Mouse (Mus musculus) small intestine, adult 2 months (tissue): ENCODE data around the gene Aspn. TPM values are rescaled to one million over a fixed set of nuclear protein-coding genes. Genes with fewer than 3 reads are reported as not detected.
"Not testable (repeated sequence)": the region's sequence is repeated elsewhere in the genome, so short reads cannot be mapped to it uniquely, and the experiment has no call there.

Experiments used
- H3K27ac ChIP-seq: fragments of 200-500 bp; 2 replicates; pipeline ENCODE4 v1.5.1; 2012; ENCODE audit warnings: low read depth, low read length, control low read depth, inconsistent platforms; ENCODE audit not compliant: insufficient read depth
- H3K27me3 ChIP-seq: fragments of 200-500 bp; 2 replicates; pipeline ENCODE4 v1.6.1; 2012; ENCODE audit warnings: mild to moderate bottlenecking, moderate library complexity, low read length, inconsistent platforms; ENCODE audit not compliant: control insufficient read depth, insufficient read depth
- H3K36me3 ChIP-seq: fragments of 200-500 bp; 2 replicates; pipeline ENCODE4 v1.6.1; 2012; ENCODE audit warnings: mild to moderate bottlenecking, low read length, control low read depth, inconsistent platforms; ENCODE audit not compliant: control insufficient read depth, insufficient read depth
- H3K4me1 ChIP-seq: fragments of 200-500 bp; 2 replicates; pipeline ENCODE4 v1.6.1; 2012; ENCODE audit warnings: low read length, inconsistent platforms, mixed read lengths; ENCODE audit not compliant: control insufficient read depth, insufficient read depth, insufficient read length
- H3K4me3 ChIP-seq: fragments of 200-500 bp; 2 replicates; pipeline ENCODE4 v1.5.1; 2012; ENCODE audit warnings: low read depth, mild to moderate bottlenecking, control low read depth, inconsistent platforms, low read length, moderate library complexity
- CTCF ChIP-seq: fragments of 200-500 bp; IDR thresholded peaks from 2 replicates; pipeline ENCODE4 v1.5.1; 2012; ENCODE audit warnings: low read depth, mild to moderate bottlenecking, control low read depth, inconsistent platforms, low read length, moderate library complexity, mixed read lengths; ENCODE audit not compliant: insufficient replicate concordance, insufficient read length; ENCODE audit errors: extremely low read depth
- POLR2A ChIP-seq: fragments of 200-500 bp; IDR thresholded peaks from 2 replicates; pipeline ENCODE4 v1.6.1; 2012; ENCODE audit warnings: low read depth, mild to moderate bottlenecking, control low read depth, inconsistent platforms, low read length, moderate library complexity
- WGBS: fragments of 180-500 bp; shearing (Covaris S2); methylation state at CpG from one replicate; pipeline ENCODE4 v1.1.7; 2018; 5-methylcytosine and 5-hydroxymethylcytosine counted together
- polyA plus RNA-seq: library from polyadenylated mRNA; depleted of rRNA; stranded (reverse); fragments of >200 nt; gene quantifications from 2 replicates; pipeline ENCODE4 v1.2.3, GENCODE M21; 2012; rRNA removed

The Aspn gene
- polyA plus RNA-seq, 1 experiment: 0.18 TPM

GRCm38 (mm10) chr13:49583859-49584258 is 39.6 kb downstream of the Aspn start:
- H3K36me3 ChIP-seq: no peaks in the 10 kb centered on the region
- no peak overlapping the region for H3K27ac ChIP-seq
- no peaks in the 10 kb centered on the region for H3K27me3 ChIP-seq
- no peak overlapping the region for H3K4me3 ChIP-seq
- TF ChIP-seq POLR2A (no peak), CTCF (no peak)
- H3K4me1 ChIP-seq: 0 out of 2 replicates have a peak, but pooled peaks cover 1% of the 10 kb centered on the region

- Histone ChIP-seq H3K4me1 (0 out of 2 replicates have a peak, but pooled peaks cover 1% of the 10 kb centered on the region), H3K27me3 (no peaks in the 10 kb centered on the region), H3K36me3 (no peaks in the 10 kb centered on the region), H3K4me3 (no peak overlapping the region), H3K27ac (no peak overlapping the region)
- WGBS: 81% methylated on average over 8 of the region's 8 CpGs
- TF ChIP-seq CTCF (no peak), POLR2A (no peak)
Observed at GRCm38 (mm10) chr13:49584307-49585005, 40.2 kb downstream of the Aspn start.

GRCm38 (mm10) chr13:49586062-49586461 is 41.8 kb downstream of the Aspn start:
- no peak overlapping the region for H3K4me3 ChIP-seq
- 88% methylated on average over 6 of the region's 6 CpGs for WGBS
- TF ChIP-seq POLR2A (no peak), CTCF (no peak)
- no peaks in the 10 kb centered on the region for H3K27me3 ChIP-seq
- no peaks in the 10 kb centered on the region for H3K4me1 ChIP-seq
- no peak overlapping the region for H3K27ac ChIP-seq
- no peaks in the 10 kb centered on the region for H3K36me3 ChIP-seq

DNA sequence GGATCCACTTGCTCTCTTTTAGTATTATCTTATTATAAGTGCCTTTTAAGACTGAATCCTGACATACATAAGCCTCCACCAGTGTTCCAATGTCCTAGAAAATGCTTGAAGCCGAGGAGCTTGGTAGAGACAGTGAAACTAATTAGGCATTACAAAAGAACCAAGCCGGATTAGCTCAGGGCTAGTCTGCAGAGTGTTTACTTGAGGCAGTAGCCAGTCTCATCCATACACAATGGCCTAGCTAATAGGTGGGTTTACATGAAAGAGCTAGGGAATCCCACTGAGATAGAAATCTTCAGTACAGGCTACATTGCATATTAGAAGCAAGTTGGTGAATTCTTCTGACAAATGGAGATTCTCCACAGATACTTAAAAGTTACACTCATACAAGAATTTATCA is 58.3 kb downstream of the Aspn start:
- not testable (repeated sequence) for H3K27me3 ChIP-seq, H3K4me1 ChIP-seq, H3K27ac ChIP-seq, H3K36me3 ChIP-seq, H3K4me3 ChIP-seq
- 91% methylated on average over 2 of the region's 2 CpGs for WGBS

DNA sequence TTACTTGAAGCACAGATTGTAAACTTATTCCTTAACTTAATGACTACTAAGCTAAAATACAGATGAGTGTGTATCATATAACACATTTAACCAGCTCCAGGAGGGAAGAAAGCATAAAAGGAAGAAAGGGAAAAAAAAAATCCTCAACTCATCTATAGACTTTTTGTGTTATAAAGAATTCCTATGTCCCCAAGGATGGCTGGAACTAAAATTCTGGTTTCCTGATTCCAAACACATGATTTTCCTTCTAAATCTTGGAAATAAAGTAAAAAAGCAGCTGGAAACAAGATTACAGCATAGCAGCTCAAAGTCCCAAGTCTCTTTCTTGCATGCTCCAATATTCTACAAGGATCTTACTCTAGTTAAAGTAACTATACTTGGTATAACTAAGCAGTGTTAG is 59.4 kb downstream of the Aspn start:
- no peaks in the 10 kb centered on the region for H3K36me3 ChIP-seq
- H3K27me3 ChIP-seq: no peaks in the 10 kb centered on the region
- H3K4me3 ChIP-seq: no peak overlapping the region
- no peaks in the 10 kb centered on the region for H3K4me1 ChIP-seq
- no peak for TF ChIP-seq POLR2A
- no peak for TF ChIP-seq CTCF
- no peak overlapping the region for H3K27ac ChIP-seq

- no peak within 1 kb of the TSS for H3K4me3 ChIP-seq
- H3K4me1 ChIP-seq: no peaks in the 10 kb centered on the region
- H3K27ac ChIP-seq: no peak within 1 kb of the TSS
- no peaks in the 10 kb centered on the region for H3K27me3 ChIP-seq
- WGBS: 85% methylated on average over 4 of the region's 4 CpGs
- no peaks in the 10 kb centered on the region for H3K36me3 ChIP-seq
- TF ChIP-seq POLR2A (no peak), CTCF (no peak)
Observed at GRCm38 (mm10) chr13:49607714-49608113, 63.5 kb downstream of the Aspn start, which contains the start of gene Ogn. Gene Ogn, plus strand, starts transcription at chr13:49608046.

GRCm38 (mm10) chr13:49608589-49609322 is 64.5 kb downstream of the Aspn start:
- no peaks in the 10 kb centered on the region for H3K4me1 ChIP-seq
- H3K27me3 ChIP-seq: no peaks in the 10 kb centered on the region
- H3K36me3 ChIP-seq: no peaks in the 10 kb centered on the region
- H3K27ac ChIP-seq: no peak overlapping the region
- 77% methylated on average over 4 of the region's 4 CpGs for WGBS
- no peak overlapping the region for H3K4me3 ChIP-seq
- TF ChIP-seq CTCF (no peak), POLR2A (no peak)

DNA sequence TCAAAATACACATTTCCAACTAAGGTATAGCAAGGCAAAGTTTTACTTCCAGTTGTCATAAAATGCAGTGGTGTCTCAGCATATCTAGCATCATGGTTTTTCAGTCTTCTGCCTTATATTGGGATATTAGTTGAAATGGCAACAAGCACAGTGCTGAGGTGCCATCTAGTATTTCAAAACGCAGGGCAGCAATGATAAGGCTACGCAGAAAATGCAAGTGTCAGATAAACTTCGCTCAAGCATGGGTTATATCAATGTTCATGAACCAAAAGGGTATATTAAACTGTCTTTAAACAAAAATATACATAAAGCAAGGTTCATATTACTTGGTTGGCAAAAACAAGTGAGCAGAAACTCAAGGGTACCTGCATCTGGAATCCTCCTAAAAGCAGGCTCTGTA is 72.8 kb downstream of the Aspn start:
- no peak for TF ChIP-seq CTCF
- TF ChIP-seq POLR2A: no peak
- Histone ChIP-seq H3K36me3 (no peaks in the 10 kb centered on the region), H3K4me3 (no peak overlapping the region), H3K27me3 (no peaks in the 10 kb centered on the region), H3K4me1 (no peaks in the 10 kb centered on the region), H3K27ac (no peak overlapping the region)
- WGBS: 88% methylated on average over 3 of the region's 3 CpGs

Other genes starting within 250 kb of the Aspn start
- gene Fgd3, start 224.1 kb upstream of the Aspn start, polyA plus RNA-seq: 1.4 and 2.2 TPM in 2 replicates
- 7.9 and 10.0 TPM in 2 replicates for gene Bicd2, start 202.9 kb upstream of the Aspn start, polyA plus RNA-seq
- 2.6 TPM in 2 replicates for gene Ippk, start 123.2 kb upstream of the Aspn start, polyA plus RNA-seq
- not detected in 2 replicates for gene Tes3-ps, start 51.1 kb upstream of the Aspn start, polyA plus RNA-seq
- gene Ecm2, start 39.6 kb upstream of the Aspn start, polyA plus RNA-seq: 0.17 and 0.19 TPM in 2 replicates
- gene Omd, start 38.0 kb downstream of the Aspn start, polyA plus RNA-seq: not detected in 2 replicates
- gene Ogn, start 63.6 kb downstream of the Aspn start, polyA plus RNA-seq: 0.67 and 0.70 TPM in 2 replicates
- 0.27 and 0.29 TPM in 2 replicates for gene Cenpp, start 108.3 kb downstream of the Aspn start, polyA plus RNA-seq
- gene Nol8, start 108.6 kb downstream of the Aspn start, polyA plus RNA-seq: 0.06 and 0.09 TPM in 2 replicates
- 5.6 and 10.6 TPM in 2 replicates for gene Iars, start 137.7 kb downstream of the Aspn start, polyA plus RNA-seq